Mouse (Mus musculus) intestine, embryonic 15.5 days (tissue): ENCODE data around the gene Casz1. TPM values are rescaled to one million over a fixed set of nuclear protein-coding genes. Genes with fewer than 3 reads are reported as not detected.
A peak's percentile ranks its signal among the peaks of the same experiment; 100 is the strongest.

Experiments used
- ATAC-seq: fragments of 200-750 bp; cut with Nextera tagmentation; 2 replicates; pipeline ENCODE4 v1.8.0; 2017; ENCODE audit warnings: moderate TSS enrichment, moderate library complexity
- H3K27ac ChIP-seq: fragments of 300-500 bp; sonication (generic); 2 replicates; pipeline ENCODE4 v1.5.1; 2015; ENCODE audit warnings: mild to moderate bottlenecking, inconsistent platforms
- H3K27me3 ChIP-seq: fragments of 300-500 bp; sonication (generic); replicated peaks from 2 replicates; pipeline ENCODE4 v1.6.1; 2015; ENCODE audit warnings: inconsistent platforms
- H3K36me3 ChIP-seq: fragments of 300-500 bp; sonication (generic); 2 replicates; pipeline ENCODE4 v1.6.1; 2015; ENCODE audit warnings: inconsistent platforms
- H3K4me1 ChIP-seq: fragments of 300-500 bp; sonication (generic); replicated peaks from 2 replicates; pipeline ENCODE4 v1.6.1; 2015; ENCODE audit warnings: inconsistent platforms
- H3K4me2 ChIP-seq: fragments of 300-500 bp; sonication (generic); replicated peaks from 2 replicates; pipeline ENCODE4 v1.6.1; 2015; ENCODE audit warnings: mild to moderate bottlenecking, inconsistent platforms
- H3K4me3 ChIP-seq: fragments of 300-500 bp; sonication (generic); replicated peaks from 2 replicates; pipeline ENCODE4 v1.5.1; 2015; ENCODE audit warnings: inconsistent platforms
- H3K9ac ChIP-seq: fragments of 300-500 bp; sonication (generic); 2 replicates; pipeline ENCODE4 v1.6.1; 2015; ENCODE audit warnings: inconsistent platforms
- H3K9me3 ChIP-seq: fragments of 300-500 bp; sonication (generic); 2 replicates; pipeline ENCODE4 v1.6.1; 2016; ENCODE audit warnings: inconsistent platforms
- WGBS: fragments of 180-500 bp; shearing (Covaris S2); methylation state at CpG from one replicate; pipeline ENCODE4 v1.1.7; 2015; 5-methylcytosine and 5-hydroxymethylcytosine counted together
- polyA plus RNA-seq: library from polyadenylated mRNA; unstranded; fragments of >200 nt; fragmentation: Nextera tagmentation; extraction: Ambion mirVana; gene quantifications from 2 replicates; pipeline ENCODE4 v1.2.1, GENCODE M21; 2015

Gene Casz1
- polyA plus RNA-seq, 1 experiment from 2014 or later, result 4.4 TPM

- H3K27ac ChIP-seq, result peak overlapping the region; percentile 51
- ATAC-seq, result no peak
These were observed 132.5 kb downstream of the Casz1 start for GRCm38 (mm10) chr4:148936727-148937126.

DNA sequence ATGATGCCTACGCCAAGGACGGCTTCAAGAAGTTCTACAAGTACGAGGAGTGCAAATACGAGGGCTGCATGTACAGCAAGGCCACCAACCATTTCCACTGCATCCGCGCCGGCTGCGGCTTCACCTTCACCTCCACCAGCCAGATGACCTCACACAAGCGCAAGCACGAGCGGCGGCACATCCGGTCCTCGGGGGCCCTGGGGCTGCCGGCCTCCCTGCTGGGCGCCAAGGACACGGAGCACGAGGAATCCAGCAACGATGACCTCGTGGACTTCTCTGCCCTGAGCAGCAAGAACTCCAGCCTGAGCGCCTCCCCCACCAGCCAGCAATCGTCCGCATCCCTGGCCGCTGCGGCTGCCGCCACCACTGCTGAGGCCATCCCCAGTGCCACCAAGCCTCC lies 134.3 kb downstream of the Casz1 start:
- H3K4me1 ChIP-seq, result peaks cover 39% of the 10 kb centered on the region
- no peaks in the 10 kb centered on the region for H3K36me3 ChIP-seq
- H3K4me3 ChIP-seq, result no peak overlapping the region
- no peaks in the 10 kb centered on the region for H3K9me3 ChIP-seq
- ATAC-seq, result no peak
- H3K4me2 ChIP-seq, result no peak overlapping the region
- 86% methylated on average over 26 of the region's 26 CpGs for WGBS
- no peak overlapping the region for H3K9ac ChIP-seq
- H3K27me3 ChIP-seq, result no peaks in the 10 kb centered on the region
- H3K27ac ChIP-seq, result no peak overlapping the region

More at GRCm38 (mm10) chr4:148936727-148937126, 132.5 kb downstream of the Casz1 start:
- WGBS, result 82% methylated on average over 12 of the region's 12 CpGs
- Histone ChIP-seq H3K9me3 (no peaks in the 10 kb centered on the region), H3K4me3 (no peak overlapping the region), H3K27me3 (no peaks in the 10 kb centered on the region), H3K9ac (no peak overlapping the region), H3K36me3 (no peaks in the 10 kb centered on the region), H3K4me2 (no peak overlapping the region), H3K4me1 (peaks cover 39% of the 10 kb centered on the region)

DNA sequence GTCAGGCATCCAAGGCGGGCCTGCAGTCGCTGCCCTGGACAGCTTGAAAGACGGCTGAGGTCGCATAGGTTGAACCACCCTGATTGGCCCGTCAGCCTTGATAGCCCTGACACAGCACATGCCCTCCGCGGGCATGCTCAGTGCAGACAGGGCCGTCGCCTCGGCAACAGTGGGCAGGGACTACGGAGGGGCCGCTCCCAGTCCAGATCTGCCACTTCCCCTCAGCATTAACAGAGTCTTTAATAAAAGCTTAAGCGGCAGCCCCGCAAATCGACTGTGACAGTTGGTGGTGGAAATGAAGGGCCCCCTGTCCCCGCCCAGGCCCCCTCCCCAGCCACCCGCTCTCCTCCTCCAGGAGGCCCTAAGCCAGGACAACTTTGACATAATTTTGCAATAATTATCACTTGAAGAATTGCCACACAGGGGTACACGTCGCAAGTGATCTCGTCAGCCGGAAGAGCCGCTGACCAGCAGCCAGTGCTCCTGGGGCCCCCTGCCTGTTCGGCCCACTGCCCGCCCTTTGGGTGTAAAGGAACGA lies 136.5 kb downstream of the Casz1 start:
- Histone ChIP-seq H3K36me3 (no peaks in the 10 kb centered on the region), H3K9me3 (no peaks in the 10 kb centered on the region), H3K4me1 (peaks cover 28% of the 10 kb centered on the region), H3K4me2 (peak overlapping the region; percentile 57), H3K9ac (0 out of 2 replicates have a peak overlapping the region, but pooled peaks have one; percentile 8), H3K27me3 (no peaks in the 10 kb centered on the region), H3K27ac (peak overlapping the region; percentile 54), H3K4me3 (peak overlapping the region; percentile 14)
- peak; percentile 94 for ATAC-seq
- 11% methylated on average over 25 of the region's 25 CpGs for WGBS

DNA sequence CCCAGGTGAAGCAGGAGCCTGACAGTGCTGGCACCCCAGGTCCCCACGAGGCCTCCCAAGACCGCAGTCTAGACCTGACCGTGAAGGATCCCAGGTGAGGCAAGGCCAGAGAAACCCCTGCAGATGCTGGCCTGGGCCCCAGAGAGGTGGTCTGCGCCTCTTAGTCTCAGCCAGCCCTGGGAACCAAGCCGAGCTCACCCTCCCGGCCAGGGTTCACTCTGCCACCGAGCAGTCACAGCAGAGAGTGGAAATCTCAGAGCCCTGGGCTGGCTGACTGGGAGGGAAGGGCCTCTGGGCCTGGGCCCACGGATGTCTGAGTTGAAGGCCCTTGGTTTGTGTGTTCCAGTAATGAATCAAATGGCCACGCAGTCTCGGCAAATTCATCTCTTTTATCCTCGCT lies 137.1 kb downstream of the Casz1 start:
- H3K27me3 ChIP-seq, result no peaks in the 10 kb centered on the region
- 0 out of 2 replicates have a peak, but pooled peaks have one; percentile 1 for ATAC-seq
- H3K4me3 ChIP-seq, result no peak overlapping the region
- no peaks in the 10 kb centered on the region for H3K9me3 ChIP-seq
- H3K4me1 ChIP-seq, result peaks cover 23% of the 10 kb centered on the region
- H3K9ac ChIP-seq, result 0 out of 2 replicates have a peak overlapping the region, but pooled peaks have one; percentile 8
- H3K27ac ChIP-seq, result peak overlapping the region; percentile 54
- WGBS, result 42% methylated on average over 11 of the region's 11 CpGs
- H3K36me3 ChIP-seq, result no peaks in the 10 kb centered on the region
- H3K4me2 ChIP-seq, result peak overlapping the region; percentile 57

- Histone ChIP-seq H3K27me3 (no peaks in the 10 kb centered on the region), H3K4me1 (peaks cover 31% of the 10 kb centered on the region), H3K9ac (no peak overlapping the region), H3K27ac (no peak overlapping the region), H3K4me2 (no peak overlapping the region), H3K9me3 (no peaks in the 10 kb centered on the region), H3K4me3 (no peak overlapping the region), H3K36me3 (no peaks in the 10 kb centered on the region)
- ATAC-seq, result no peak
- 56% methylated on average over 5 of the region's 5 CpGs for WGBS
These were observed 138.9 kb downstream of the Casz1 start for GRCm38 (mm10) chr4:148943099-148943498.

- H3K9ac ChIP-seq, result no peak overlapping the region
- H3K4me1 ChIP-seq, result peaks cover 24% of the 10 kb centered on the region
- no peaks in the 10 kb centered on the region for H3K36me3 ChIP-seq
- H3K4me3 ChIP-seq, result no peak overlapping the region
- H3K27me3 ChIP-seq, result 0 out of 2 replicates have a peak, but pooled peaks cover 2% of the 10 kb centered on the region
- H3K9me3 ChIP-seq, result no peaks in the 10 kb centered on the region
- H3K4me2 ChIP-seq, result no peak overlapping the region
- no peak overlapping the region for H3K27ac ChIP-seq
- ATAC-seq, result no peak
- 77% methylated on average over 4 of the region's 4 CpGs for WGBS
These were observed 141.2 kb downstream of the Casz1 start for GRCm38 (mm10) chr4:148945476-148945881.

DNA sequence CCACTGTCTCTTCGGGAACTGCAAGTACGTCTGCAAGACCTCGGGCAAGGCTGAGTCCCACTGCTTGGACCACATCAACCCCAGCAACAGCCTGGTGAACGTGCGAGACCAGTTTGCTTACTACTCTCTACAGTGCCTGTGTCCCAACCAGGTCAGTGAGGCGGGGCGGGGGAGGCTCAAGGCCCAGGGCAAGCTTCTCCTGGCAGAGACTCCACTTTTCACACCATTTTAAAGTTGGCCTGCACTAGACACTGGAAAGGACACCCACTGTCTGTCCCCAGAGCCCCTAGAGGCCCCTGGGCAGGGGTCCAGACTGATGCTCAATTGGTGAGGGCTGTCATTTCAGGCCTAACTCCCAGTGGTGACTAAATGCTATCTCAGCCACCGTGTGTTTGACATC lies 141.8 kb downstream of the Casz1 start:
- WGBS, result 92% methylated on average over 8 of the region's 8 CpGs
- Histone ChIP-seq H3K36me3 (no peaks in the 10 kb centered on the region), H3K4me3 (no peak overlapping the region), H3K4me2 (no peak overlapping the region), H3K4me1 (peaks cover 23% of the 10 kb centered on the region), H3K27me3 (peaks cover 4% of the 10 kb centered on the region), H3K9ac (no peak overlapping the region), H3K9me3 (no peaks in the 10 kb centered on the region), H3K27ac (no peak overlapping the region)
- no peak for ATAC-seq

DNA sequence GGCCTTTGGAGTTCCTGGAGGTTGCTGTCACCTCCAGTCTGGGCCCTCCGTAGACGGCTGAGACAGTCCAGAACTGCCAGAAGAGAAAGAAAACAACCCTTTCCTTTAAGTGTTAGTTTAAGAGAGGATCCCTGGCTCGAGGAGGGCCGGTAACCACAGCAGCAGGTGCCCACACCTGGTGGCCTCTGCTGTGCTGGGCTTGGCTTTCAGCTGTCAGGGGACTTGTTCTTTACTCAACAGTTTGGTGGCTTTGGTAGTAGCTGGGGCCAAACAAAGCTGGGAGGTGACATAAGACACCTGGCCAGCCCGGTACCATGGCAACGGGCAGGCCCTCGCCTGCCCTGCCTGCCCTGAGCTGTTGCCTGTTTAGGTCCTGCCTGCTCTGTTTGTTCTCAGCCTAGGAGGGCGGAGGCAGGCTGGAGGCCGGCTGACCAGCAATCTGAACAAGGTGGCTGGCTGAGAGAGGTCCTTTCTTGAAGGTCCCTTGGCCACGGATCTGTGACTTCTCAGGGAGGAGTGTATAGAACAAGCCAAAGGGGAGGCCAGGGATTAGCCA lies 143.7 kb downstream of the Casz1 start:
- Histone ChIP-seq H3K9me3 (no peaks in the 10 kb centered on the region), H3K36me3 (no peaks in the 10 kb centered on the region), H3K27ac (peak overlapping the region; percentile 6; the same call in 1 of the 2 replicates), H3K4me1 (peaks cover 36% of the 10 kb centered on the region), H3K4me3 (no peak overlapping the region), H3K4me2 (no peak overlapping the region), H3K9ac (no peak overlapping the region), H3K27me3 (peaks cover 20% of the 10 kb centered on the region)
- peak; percentile 39 for ATAC-seq
- WGBS, result 27% methylated on average over 10 of the region's 10 CpGs

- Histone ChIP-seq H3K4me3 (no peak overlapping the region), H3K9me3 (no peaks in the 10 kb centered on the region), H3K4me2 (no peak overlapping the region), H3K4me1 (peaks cover 38% of the 10 kb centered on the region), H3K9ac (no peak overlapping the region), H3K27ac (0 out of 2 replicates have a peak overlapping the region, but pooled peaks have one; percentile 22), H3K27me3 (peaks cover 26% of the 10 kb centered on the region), H3K36me3 (no peaks in the 10 kb centered on the region)
- 70% methylated on average over 6 of the region's 6 CpGs for WGBS
- no peak for ATAC-seq
These were observed 146.3 kb downstream of the Casz1 start for GRCm38 (mm10) chr4:148950487-148950886.

DNA sequence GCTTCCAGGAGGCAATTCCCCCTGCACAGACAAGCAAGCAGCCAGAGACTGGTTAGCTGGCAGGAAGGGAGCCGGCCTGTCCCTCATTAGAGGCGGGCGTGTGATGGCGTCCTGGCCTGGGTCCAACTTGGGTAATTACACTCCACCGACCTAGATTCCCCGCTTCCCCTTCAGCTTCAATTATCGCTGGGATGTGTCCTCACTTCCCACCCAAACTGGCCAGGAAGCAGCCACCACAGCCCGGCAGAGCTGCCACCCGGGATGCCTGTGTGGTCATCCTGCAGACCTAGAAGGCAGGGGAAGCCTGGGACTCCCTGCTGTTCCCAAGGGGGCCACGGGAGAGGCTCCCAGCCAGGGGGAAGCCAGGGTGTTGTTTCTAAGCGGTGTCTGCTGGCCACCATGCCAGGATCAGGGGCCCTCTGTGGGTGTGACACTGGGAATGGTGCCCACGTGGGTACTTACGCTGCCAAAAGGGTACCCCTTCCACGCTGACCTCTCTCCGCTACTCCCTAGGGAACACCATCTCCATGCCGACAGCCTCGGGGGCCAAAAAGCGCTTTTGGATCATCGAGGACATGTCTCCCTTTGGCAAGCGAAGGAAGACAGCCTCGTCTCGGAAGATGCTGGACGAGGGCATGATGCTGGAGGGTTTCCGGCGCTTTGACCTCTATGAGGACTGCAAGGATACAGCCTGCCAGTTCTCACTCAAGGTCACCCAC lies 146.9 kb downstream of the Casz1 start:
- peak; percentile 32; the same call in 1 of the 2 replicates for ATAC-seq
- H3K9ac ChIP-seq, result 0 out of 2 replicates have a peak overlapping the region, but pooled peaks have one; percentile 3
- peaks cover 26% of the 10 kb centered on the region for H3K27me3 ChIP-seq
- peaks cover 40% of the 10 kb centered on the region for H3K4me1 ChIP-seq
- H3K9me3 ChIP-seq, result no peaks in the 10 kb centered on the region
- 56% methylated on average over 25 of the region's 25 CpGs for WGBS
- no peaks in the 10 kb centered on the region for H3K36me3 ChIP-seq
- no peak overlapping the region for H3K4me3 ChIP-seq
- no peak overlapping the region for H3K4me2 ChIP-seq
- H3K27ac ChIP-seq, result no peak overlapping the region

DNA sequence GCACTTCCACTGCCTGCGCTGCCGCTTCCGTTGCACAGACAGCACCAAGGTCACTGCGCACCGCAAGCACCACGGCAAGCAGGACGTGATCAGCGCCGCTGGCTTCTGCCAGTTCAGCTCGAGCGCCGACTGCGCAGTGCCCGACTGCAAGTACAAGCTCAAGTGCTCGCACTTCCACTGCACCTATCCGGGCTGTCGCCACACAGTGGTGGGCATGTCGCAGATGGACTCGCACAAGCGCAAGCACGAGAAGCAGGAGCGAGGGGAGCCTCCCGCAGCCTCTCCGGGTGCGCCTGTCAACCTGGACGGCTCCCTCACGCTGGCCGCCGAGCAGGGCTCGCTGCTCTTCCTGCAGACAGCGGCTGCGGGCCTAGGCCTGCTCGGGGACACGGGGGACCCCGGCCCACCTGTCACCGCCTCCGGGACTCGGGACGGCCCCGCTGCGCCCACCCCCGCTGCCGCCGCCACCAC lies 147.6 kb downstream of the Casz1 start:
- no peak for ATAC-seq
- Histone ChIP-seq H3K4me1 (peaks cover 40% of the 10 kb centered on the region), H3K36me3 (no peaks in the 10 kb centered on the region), H3K4me2 (peak overlapping the region; percentile 64), H3K27me3 (peaks cover 26% of the 10 kb centered on the region), H3K9ac (0 out of 2 replicates have a peak overlapping the region, but pooled peaks have one; percentile 10), H3K27ac (no peak overlapping the region), H3K4me3 (peak overlapping the region; percentile 29), H3K9me3 (no peaks in the 10 kb centered on the region)
- 25% methylated on average over 44 of the region's 44 CpGs for WGBS
